Mouse (Mus musculus) left cerebral cortex, postnatal 14 days (tissue): ENCODE results near the gene Ttc23. TPM values are rescaled to one million over a fixed set of nuclear protein-coding genes. Genes with fewer than 3 reads are reported as not detected.

ENCODE experiments used
- DNase-seq, 2 experiments: peaks; one replicate each; pipeline ENCODE4 v3.0.0; 2021 to 2022; ENCODE audit warnings: low spot score in 2 of 2, mixed read lengths in 1 of 2
- intact Hi-C: fragments of 180-260 bp; cut with DNase I; formaldehyde crosslinking; loops from one replicate; pipeline ENCODE4 v1.15.1; 2025
- long read RNA-seq, 2 experiments: library from polyadenylated mRNA; stranded (forward); transcript quantifications; one replicate each; pipeline ENCODE4 v2.0.0; 2021
- total RNA-seq, 2 experiments: library from RNA; stranded (reverse); gene quantifications; 2 replicates each; pipeline ENCODE4 v1.2.3; 2021

Gene Ttc23
- 1 to 10 TPM; 7.8 to 9.7 TPM for total RNA-seq
- long read RNA-seq, experiment 1, partial matches to known transcripts: 2 of 9 reads
- long read RNA-seq, experiment 1, other reads (novel, unspliced or antisense): 6 of 9 reads
- long read RNA-seq, experiment 2, partial matches to known transcripts: 0 of 6 reads
- long read RNA-seq, experiment 2, other reads (novel, unspliced or antisense): 4 of 6 reads

GRCm38 (mm10) chr7:67647277-67647676 is at the start of gene Ttc23:
Gene Ttc23 (plus strand): TSS chr7:67647410.
- DNase-seq: no peak
- intact Hi-C loops: no loop called here

- DNase-seq: peak; percentile 76 to 91
- intact Hi-C loops: no loop called here
Measured at GRCm38 (mm10) chr7:67598050-67598449, 49.2 kb upstream of the Ttc23 start.

GRCm38 (mm10) chr7:67605114-67605513 is 42.1 kb upstream of the Ttc23 start:
- intact Hi-C loops: no loop called here
- DNase-seq: no peak

- no peak for DNase-seq
- intact Hi-C loops: no loop called here
Measured at GRCm38 (mm10) chr7:67606250-67606649, 41.0 kb upstream of the Ttc23 start.

GRCm38 (mm10) chr7:67607669-67608347 is 39.4 kb upstream of the Ttc23 start:
- intact Hi-C loops: no loop called here
- no peak for DNase-seq

GRCm38 (mm10) chr7:67608348-67609024 is 38.7 kb upstream of the Ttc23 start:
- DNase-seq: no peak
- intact Hi-C loops: no loop called here

- no peak for DNase-seq
- intact Hi-C loops: no loop called here
Measured at GRCm38 (mm10) chr7:67613795-67614463, 33.3 kb upstream of the Ttc23 start.

- DNase-seq: no peak
- intact Hi-C loops: no loop called here
Measured at GRCm38 (mm10) chr7:67614464-67614861, 32.7 kb upstream of the Ttc23 start.

GRCm38 (mm10) chr7:67616890-67617289 is 30.3 kb upstream of the Ttc23 start:
- intact Hi-C loops: no loop called here
- no peak for DNase-seq

- no peak for DNase-seq
- intact Hi-C loops: no loop called here
Measured at GRCm38 (mm10) chr7:67617646-67618045, 29.6 kb upstream of the Ttc23 start.

GRCm38 (mm10) chr7:67618316-67618715 is 28.9 kb upstream of the Ttc23 start:
- intact Hi-C loops: no loop called here
- DNase-seq: no peak

GRCm38 (mm10) chr7:67619836-67620235 is 27.4 kb upstream of the Ttc23 start:
- DNase-seq: peak; percentile 49 to 70
- intact Hi-C loops: no loop called here

GRCm38 (mm10) chr7:67622151-67622550 is 25.1 kb upstream of the Ttc23 start:
- no peak for DNase-seq
- intact Hi-C loops: no loop called here

- DNase-seq: no peak
- intact Hi-C loops: no loop called here
Measured at GRCm38 (mm10) chr7:67626671-67627070, 20.5 kb upstream of the Ttc23 start.

- DNase-seq: no peak
- intact Hi-C loops: loop anchor here (2.0 to 10.0 kb wide), 5 partner anchors 257 to 925 kb away; partner anchors contain the start of gene Mef2a
Measured at GRCm38 (mm10) chr7:67629681-67630080, 17.5 kb upstream of the Ttc23 start.

- intact Hi-C loops: loop anchor here (2.0 to 10.0 kb wide), 5 partner anchors 259 to 926 kb away; partner anchors contain the start of gene Mef2a
- DNase-seq: peak; percentile 85 to 89
Measured at GRCm38 (mm10) chr7:67630817-67631216, 16.4 kb upstream of the Ttc23 start.

- intact Hi-C loops: loop anchor here (5.0 to 10.0 kb wide), 4 partner anchors 260 to 928 kb away; partner anchors contain the start of gene Mef2a
- DNase-seq: no peak
Measured at GRCm38 (mm10) chr7:67632380-67632779, 14.8 kb upstream of the Ttc23 start.

- intact Hi-C loops: loop anchor here (5.0 to 10.0 kb wide), 4 partner anchors 262 to 929 kb away; partner anchors contain the start of gene Mef2a
Measured at GRCm38 (mm10) chr7:67634210-67634609, 13.0 kb upstream of the Ttc23 start.

GRCm38 (mm10) chr7:67636161-67636560 is 11.0 kb upstream of the Ttc23 start:
- no peak for DNase-seq
- intact Hi-C loops: loop anchor here (10.0 kb wide), 1 partner anchor 931 kb away; no protein-coding TSS in a partner anchor

More at GRCm38 (mm10) chr7:67634210-67634609, 13.0 kb upstream of the Ttc23 start:
- DNase-seq: no peak

- intact Hi-C loops: loop anchor here (10.0 kb wide), 1 partner anchor 934 kb away; no protein-coding TSS in a partner anchor
- DNase-seq: no peak
Measured at GRCm38 (mm10) chr7:67639006-67639405, 8.2 kb upstream of the Ttc23 start.
